In the genomic region with DNA sequence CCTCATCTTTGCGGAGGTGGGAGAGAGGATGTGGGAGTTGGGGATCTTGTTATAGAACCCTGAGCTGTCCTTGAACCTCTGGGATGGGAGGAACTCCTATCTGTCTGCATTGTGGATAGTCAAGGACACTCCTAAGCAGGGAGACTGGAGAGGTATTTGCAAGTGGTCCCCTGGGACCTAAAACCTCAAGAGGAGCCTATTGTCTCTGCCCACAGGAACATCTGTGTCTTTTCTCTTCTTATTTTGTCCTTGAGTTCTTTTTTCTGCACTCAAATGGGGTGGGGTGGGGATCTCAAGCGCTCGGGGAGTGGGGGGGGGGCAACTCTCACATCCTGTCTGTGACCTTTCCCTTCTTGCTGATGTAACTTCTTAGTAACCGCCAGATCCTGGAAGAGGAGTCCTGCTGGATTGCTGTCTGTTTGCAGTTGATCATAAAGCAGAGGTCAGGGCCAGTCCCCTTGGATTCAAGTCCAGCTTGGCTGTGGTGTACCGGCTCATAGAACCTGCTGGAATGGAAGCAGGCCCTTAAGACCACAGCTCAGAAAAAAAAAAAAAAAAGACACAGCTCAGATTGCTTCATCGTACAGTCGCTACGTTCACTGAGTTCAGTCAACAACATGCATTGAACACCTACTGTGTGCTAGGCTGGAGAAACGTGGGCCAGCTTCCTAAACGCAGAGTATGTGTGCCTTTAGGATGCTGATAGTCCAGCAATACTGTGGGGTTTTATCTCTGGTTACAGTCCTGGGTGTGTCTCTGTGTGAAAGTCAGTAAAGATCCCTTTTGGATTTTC, we compare ENCODE assay signal across 10 mouse cellular contexts. TPM values are rescaled to one million over a fixed set of nuclear protein-coding genes. Genes with fewer than 3 reads are reported as not detected.
A peak's percentile ranks its signal among the peaks of the same experiment; 100 is the strongest.
DNase-seq lines count a peak whose midpoint lies in the region; ATAC-seq and TF ChIP-seq lines count a peak whose summit lies in the region.
"Had no signal": no experiment of that assay in that cellular context is flagged by ENCODE, and none has a peak within 500 bp of the region (broad histone marks: within the 10 kb centered on the region; RNA-seq: fewer than 3 reads in every experiment).

No protein-coding gene starts in this region.

- H3K4me3 ChIP-seq in heart, embryonic 10.5 days, result peak overlapping the region; percentile 85
- H3K4me3 ChIP-seq in testis, adult 2 months (ENCODE audit: control insufficient read depth, low read depth, low read length), result no peak overlapping the region
- H3K4me3 ChIP-seq in forebrain, postnatal 0 days (ENCODE audit: low read depth, low read length), result no peak overlapping the region
- H3K4me3 ChIP-seq: embryonic facial prominence, embryonic 13.5 days had no signal

- TF ChIP-seq POLR2A in testis, adult 2 months (IDR thresholded peaks at IDR 0.05; ENCODE audit: control insufficient read depth, low read depth, low read length), result no peak

- no peak for TF ChIP-seq CTCF in testis, adult 2 months (IDR thresholded peaks at IDR 0.05; ENCODE audit: control insufficient read depth, insufficient read depth, insufficient replicate concordance, low read depth, low read length)
- TF ChIP-seq CTCF in forebrain, postnatal 0 days (IDR thresholded peaks at IDR 0.05; ENCODE audit: low read depth), result no peak

- peaks cover 52% of the 10 kb centered on the region for H3K4me1 ChIP-seq in heart, embryonic 10.5 days
- peaks cover 6% of the 10 kb centered on the region for H3K4me1 ChIP-seq in testis, adult 2 months (ENCODE audit: control insufficient read depth, insufficient read depth, low read length)
- H3K4me1 ChIP-seq in forebrain, postnatal 0 days (ENCODE audit: insufficient read depth), result peaks cover 1% of the 10 kb centered on the region; the same call in 1 of the 2 replicates

- ATAC-seq in forebrain, postnatal 0 days, result no peak

- no peak overlapping the region for H3K9ac ChIP-seq in forebrain, postnatal 0 days
- H3K9ac ChIP-seq: embryonic facial prominence, embryonic 13.5 days had no signal

- no peak for DNase-seq in heart, embryonic 10.5 days (ENCODE audit: low spot score)
- no peak for DNase-seq in heart, adult 9 months (ENCODE audit: low spot score in 2 of 2)
- no peak for DNase-seq in testis, postnatal 10 days (ENCODE audit: low spot score)
- peak; percentile 53 for DNase-seq in induced T-regulatory cell, adult 2 months (ENCODE audit: low read depth)
- peak; percentile 68 for DNase-seq in yolk sac, embryonic 10.5 days (ENCODE audit: low spot score)
- no peak for DNase-seq in T-cell, adult 2 months (ENCODE audit: low spot score)
- DNase-seq in forebrain, postnatal 0 days, result no peak

- 48% methylated on average over 10 of the region's 10 CpGs for WGBS in heart, embryonic 10.5 days
- WGBS in forebrain, postnatal 0 days, result 63% methylated on average over 10 of the region's 10 CpGs

- H3K27ac ChIP-seq in heart, embryonic 10.5 days, result 0 out of 2 replicates have a peak overlapping the region, but pooled peaks have one; percentile 64
- peak overlapping the region; percentile 86 for H3K27ac ChIP-seq in testis, adult 2 months (ENCODE audit: control insufficient read depth, insufficient read depth, low read depth, low read length)
- no peak overlapping the region for H3K27ac ChIP-seq in forebrain, postnatal 0 days (ENCODE audit: low read depth, low read length)
- H3K27ac ChIP-seq: embryonic facial prominence, embryonic 13.5 days had no signal

- H3K4me2 ChIP-seq in forebrain, postnatal 0 days (ENCODE audit: low read depth), result no peak overlapping the region
- H3K4me2 ChIP-seq: embryonic facial prominence, embryonic 13.5 days had no signal

- H3K9me3 ChIP-seq in heart, embryonic 10.5 days, result no peaks in the 10 kb centered on the region
- H3K9me3 ChIP-seq in forebrain, postnatal 0 days (ENCODE audit: low read length), result no peaks in the 10 kb centered on the region
- H3K9me3 ChIP-seq: embryonic facial prominence, embryonic 13.5 days had no signal

- 0 out of 2 replicates have a peak, but pooled peaks cover 2% of the 10 kb centered on the region for H3K36me3 ChIP-seq in heart, embryonic 10.5 days
- no peaks in the 10 kb centered on the region for H3K36me3 ChIP-seq in testis, adult 2 months (ENCODE audit: control insufficient read depth, insufficient read depth, low read length)
- H3K36me3 ChIP-seq in forebrain, postnatal 0 days (ENCODE audit: insufficient read depth), result no peaks in the 10 kb centered on the region
- H3K36me3 ChIP-seq: embryonic facial prominence, embryonic 13.5 days had no signal

- peaks cover 42% of the 10 kb centered on the region for H3K27me3 ChIP-seq in heart, embryonic 10.5 days (ENCODE audit: insufficient read depth, poor library complexity, severe bottlenecking)
- no peaks in the 10 kb centered on the region for H3K27me3 ChIP-seq in testis, adult 2 months (ENCODE audit: control insufficient read depth, insufficient read depth, low read length)
- no peaks in the 10 kb centered on the region; the same call in 1 of the 2 replicates for H3K27me3 ChIP-seq in forebrain, postnatal 0 days (ENCODE audit: insufficient read depth, low read length)

RNA-seq across cellular contexts. Expression of gene Mmp11, which starts 1.8 kb away (rescaled TPM):
- 19.4 and 39.0 TPM in 2 replicates for polyA plus RNA-seq in heart, embryonic 10.5 days (2016; fragmentation: Nextera tagmentation; extraction: Ambion mirVana)
- polyA plus RNA-seq in testis, adult 2 months (2012; rRNA removed), result 6.9 and 7.5 TPM in 2 replicates
- 11.7 and 13.5 TPM in 2 replicates for total RNA-seq in forebrain, postnatal 0 days (2014; rRNA removed)
- polyA plus RNA-seq in forebrain, postnatal 0 days (2015; fragmentation: Nextera tagmentation; extraction: Ambion mirVana), result 14.3 and 16.5 TPM in 2 replicates

RNA-seq across cellular contexts. Expression of gene Gm867, which starts 2.4 kb away (rescaled TPM):
- 0.39 and 0.76 TPM in 2 replicates for polyA plus RNA-seq in heart, embryonic 10.5 days (2016; fragmentation: Nextera tagmentation; extraction: Ambion mirVana)
- 1.1 and 1.3 TPM in 2 replicates for polyA plus RNA-seq in testis, adult 2 months (2012; rRNA removed)
- 0.95 and 2.8 TPM in 2 replicates for total RNA-seq in forebrain, postnatal 0 days (2014; rRNA removed)
- 0.97 and 1.0 TPM in 2 replicates for polyA plus RNA-seq in forebrain, postnatal 0 days (2015; fragmentation: Nextera tagmentation; extraction: Ambion mirVana)
- polyA plus RNA-seq: embryonic facial prominence, embryonic 13.5 days had no signal

RNA-seq across cellular contexts. Expression of gene Vpreb3, which starts 4.8 kb away (rescaled TPM):
- 0.74 and 0.83 TPM in 2 replicates for polyA plus RNA-seq in heart, embryonic 10.5 days (2016; fragmentation: Nextera tagmentation; extraction: Ambion mirVana)
- polyA plus RNA-seq in testis, adult 2 months (2012; rRNA removed), result 1.2 and 2.3 TPM in 2 replicates
- total RNA-seq in forebrain, postnatal 0 days (2014; rRNA removed), result not detected in 2 replicates
- polyA plus RNA-seq in forebrain, postnatal 0 days (2015; fragmentation: Nextera tagmentation; extraction: Ambion mirVana), result 0.45 and 1.4 TPM in 2 replicates
- total RNA-seq: layer of hippocampus, postnatal 25 days had no signal

RNA-seq across cellular contexts. Expression of gene Chchd10, which starts 5.1 kb away (rescaled TPM):
- 333 and 524 TPM in 2 replicates for polyA plus RNA-seq in heart, embryonic 10.5 days (2016; fragmentation: Nextera tagmentation; extraction: Ambion mirVana)
- 64.5 and 78.9 TPM in 2 replicates for polyA plus RNA-seq in testis, adult 2 months (2012; rRNA removed)
- total RNA-seq in forebrain, postnatal 0 days (2014; rRNA removed), result 69.9 and 93.0 TPM in 2 replicates
- 97.1 and 121 TPM in 2 replicates for polyA plus RNA-seq in forebrain, postnatal 0 days (2015; fragmentation: Nextera tagmentation; extraction: Ambion mirVana)

RNA-seq across cellular contexts. Expression of gene Gm5134, which starts 16.3 kb away (rescaled TPM):
- 0.12 TPM in 1 of 2 replicates, not detected in the other for polyA plus RNA-seq in heart, embryonic 10.5 days (2016; fragmentation: Nextera tagmentation; extraction: Ambion mirVana)
- 20.6 and 22.2 TPM in 2 replicates for polyA plus RNA-seq in testis, adult 2 months (2012; rRNA removed)
- total RNA-seq in forebrain, postnatal 0 days (2014; rRNA removed), result not detected in 2 replicates
- not detected in 2 replicates for polyA plus RNA-seq in forebrain, postnatal 0 days (2015; fragmentation: Nextera tagmentation; extraction: Ambion mirVana)
- polyA plus RNA-seq: embryonic facial prominence, embryonic 13.5 days had no signal

Comparison
In these comparisons a context has a peak if more than half of its experiments do, and no peak if none do; other contexts are left out.
1. DNase-seq: peak in induced T-regulatory cell, adult 2 months (single experiment) and yolk sac, embryonic 10.5 days (single experiment); none in heart, embryonic 10.5 days (single experiment), heart, adult 9 months (0 of 2), testis, postnatal 10 days (single experiment), T-cell, adult 2 months (single experiment) and forebrain, postnatal 0 days (single experiment).